Mouse (Mus musculus): ENCODE results near the gene Mypop. TPM values are rescaled to one million over a fixed set of nuclear protein-coding genes. Genes with fewer than 3 reads are reported as not detected.
A peak's percentile ranks its signal among the peaks of the same experiment; 100 is the strongest.

Gene Mypop
- total RNA-seq, 2 experiments from 2014 or later = 45.0 to 45.9 TPM

- no peak for DNase-seq
Measured at GRCm38 (mm10) chr7:19022189-19022958, 31.3 kb downstream of the Mypop start.

GRCm38 (mm10) chr7:19023357-19023814 lies 32.3 kb downstream of the Mypop start, which contains the start of gene Foxa3:
Foxa3 (minus strand) TSS chr7:19023538.
- peak in 1 of 2 experiments; percentile 45 for DNase-seq

- peak; percentile 94 to 96 for DNase-seq
Measured at GRCm38 (mm10) chr7:19024096-19024506, 33.1 kb downstream of the Mypop start, which contains the start of gene Sympk. Sympk (plus strand) TSS chr7:19024377.

GRCm38 (mm10) chr7:19024581-19025255 lies 33.7 kb downstream of the Mypop start:
- peak in 1 of 2 experiments; percentile 58 for DNase-seq

- DNase-seq = no peak
Measured at GRCm38 (mm10) chr7:19028067-19028466, 37.0 kb downstream of the Mypop start.

GRCm38 (mm10) chr7:19029084-19029653 lies 38.1 kb downstream of the Mypop start:
- no peak for DNase-seq

- DNase-seq = no peak
Measured at GRCm38 (mm10) chr7:19031641-19032040, 40.6 kb downstream of the Mypop start.

GRCm38 (mm10) chr7:19044616-19045015 lies 53.6 kb downstream of the Mypop start:
- no peak for DNase-seq

GRCm38 (mm10) chr7:19046286-19047069 lies 55.4 kb downstream of the Mypop start:
- DNase-seq = no peak

GRCm38 (mm10) chr7:19048006-19048527 lies 57.0 kb downstream of the Mypop start:
- no peak for DNase-seq

- DNase-seq = no peak
Measured at GRCm38 (mm10) chr7:19049252-19049651, 58.2 kb downstream of the Mypop start.

- no peak for DNase-seq
Measured at GRCm38 (mm10) chr7:19050172-19050571, 59.1 kb downstream of the Mypop start.

- no peak for DNase-seq
Measured at GRCm38 (mm10) chr7:19051161-19051560, 60.1 kb downstream of the Mypop start.

Other genes starting within 250 kb of the Mypop start
- gene Psg19, start 192.7 kb upstream of the Mypop start, total RNA-seq (2021) = not detected
- not detected for gene Psg17, start 169.6 kb upstream of the Mypop start, total RNA-seq (2021)
- 1 to 10 TPM; 2.1 TPM for gene Mill2, start 151.3 kb upstream of the Mypop start, total RNA-seq (2021)
- gene Pglyrp1, start 119.9 kb upstream of the Mypop start, total RNA-seq (2021) = 10 to 100 TPM; 13.6 to 21.1 TPM
- gene Ccdc61, start 80.8 kb upstream of the Mypop start, total RNA-seq (2021) = 10 to 100 TPM; 11.3 to 12.5 TPM
- 10 to 100 TPM; 82.2 to 84.5 TPM for gene Nova2, start 65.4 kb upstream of the Mypop start, total RNA-seq (2021)
- under 1 TPM; 0.33 to 0.87 TPM for gene Nanos2, start 3.8 kb upstream of the Mypop start, total RNA-seq (2021)
- 10 to 100 TPM; 52.1 to 53.0 TPM for gene Irf2bp1, start 12.8 kb downstream of the Mypop start, total RNA-seq (2021)
- not detected for gene Foxa3, start 32.3 kb downstream of the Mypop start, total RNA-seq (2021)
- 100 to 1,000 TPM; 111 to 113 TPM for gene Sympk, start 33.1 kb downstream of the Mypop start, total RNA-seq (2021)
- under 1 TPM; 0.15 to 0.33 TPM for gene Rsph6a, start 63.4 kb downstream of the Mypop start, total RNA-seq (2021)
- gene Dmwd, start 85.0 kb downstream of the Mypop start, total RNA-seq (2021) = 100 to 1,000 TPM; 136 to 143 TPM
- gene Dmpk, start 92.6 kb downstream of the Mypop start, total RNA-seq (2021) = 10 to 100 TPM; 36.3 to 48.1 TPM
- gene Six5, start 103.3 kb downstream of the Mypop start, total RNA-seq (2021) = 1 to 10 TPM; 2.5 to 2.8 TPM
- under 1 TPM; 0.40 to 0.43 TPM for gene Gm4969, start 127.1 kb downstream of the Mypop start, total RNA-seq (2021)
- 10 to 100 TPM; 14.2 to 14.3 TPM for gene Fbxo46, start 128.6 kb downstream of the Mypop start, total RNA-seq (2021)
- gene Qpctl, start 158.0 kb downstream of the Mypop start, total RNA-seq (2021) = 10 to 100 TPM; 18.1 to 18.6 TPM
- 10 to 100 TPM; 79.1 to 79.2 TPM for gene Snrpd2, start 158.5 kb downstream of the Mypop start, total RNA-seq (2021)
- gene Gipr, start 174.9 kb downstream of the Mypop start, total RNA-seq (2021) = 1 to 10 TPM in 1 of 2 experiments, under 1 TPM in 1; 0.62 to 1.9 TPM
- gene Eml2, start 185.2 kb downstream of the Mypop start, total RNA-seq (2021) = 100 to 1,000 TPM; 145 to 149 TPM
- gene Gpr4, start 221.3 kb downstream of the Mypop start, total RNA-seq (2021) = 1 to 10 TPM; 2.4 to 2.5 TPM
- 10 to 100 TPM; 40.5 to 40.8 TPM for gene Opa3, start 237.1 kb downstream of the Mypop start, total RNA-seq (2021)